8 mouse cellular contexts compared by ENCODE assay signal in genomic region chrX:163912791-163913190, GRCm38 (mm10). TPM values are rescaled to one million over a fixed set of nuclear protein-coding genes. Genes with fewer than 3 reads are reported as not detected.
DNase-seq lines count a peak whose midpoint lies in the region; ATAC-seq and TF ChIP-seq lines count a peak whose summit lies in the region.
"Had no signal": no experiment of that assay in that cellular context is flagged by ENCODE, and none has a peak within 500 bp of the region (broad histone marks: within the 10 kb centered on the region; RNA-seq: fewer than 3 reads in every experiment).

No protein-coding gene starts in this region.

- intact Hi-C loops in left cerebral cortex, adult 2 months (cut with DNase I), result loop anchor here (10.0 kb wide), 1 partner anchor 958 kb away; no protein-coding TSS in a partner anchor

- DNase-seq in left cerebral cortex, adult 2 months (ENCODE audit: extremely low spot score in 1 of 2, low spot score in 2 of 2), result no peak
- no peak for DNase-seq in left cerebral cortex, adult 11 months (ENCODE audit: low spot score)
- DNase-seq in T-cell, adult 2 months (ENCODE audit: low spot score), result peak; percentile 44
- DNase-seq in hindbrain, postnatal 0 days (ENCODE audit: low spot score), result peak; percentile 51
- DNase-seq in gastrocnemius, postnatal 10 days, result no peak
- DNase-seq in midbrain, embryonic 11.5 days (ENCODE audit: low spot score, missing footprints), result no peak

- peak; percentile 39 for TF ChIP-seq CTCF in left cerebral cortex, adult 2 months (IDR thresholded peaks at IDR 0.05)
- TF ChIP-seq CTCF in E14TG2a.4 (conservative IDR thresholded peaks at IDR 0.05; ENCODE audit: low read length), result peak; percentile 45
- peak; percentile 79 for TF ChIP-seq CTCF in hindbrain, postnatal 0 days (IDR thresholded peaks at IDR 0.05; ENCODE audit: low read depth)

- no peak overlapping the region for H3K4me3 ChIP-seq in left cerebral cortex, adult 2 months
- H3K4me3 ChIP-seq in E14TG2a.4 (replicated peaks; ENCODE audit: low read length), result no peak overlapping the region
- no peak overlapping the region for H3K4me3 ChIP-seq in hindbrain, postnatal 0 days (ENCODE audit: low read length)
- H3K4me3 ChIP-seq in midbrain, embryonic 11.5 days (ENCODE audit: low read depth, low read length), result no peak overlapping the region
- H3K4me3 ChIP-seq: limb, embryonic 15.5 days had no signal

- no peak overlapping the region for H3K9ac ChIP-seq in hindbrain, postnatal 0 days (replicated peaks; ENCODE audit: low read length)
- H3K9ac ChIP-seq in midbrain, embryonic 11.5 days (ENCODE audit: low read length), result no peak overlapping the region
- H3K9ac ChIP-seq: limb, embryonic 15.5 days had no signal

- H3K4me1 ChIP-seq in E14TG2a.4 (replicated peaks; ENCODE audit: low read depth, low read length), result 0 out of 2 replicates have a peak, but pooled peaks cover 5% of the 10 kb centered on the region
- no peaks in the 10 kb centered on the region for H3K4me1 ChIP-seq in hindbrain, postnatal 0 days (ENCODE audit: insufficient read depth, low read length)
- H3K4me1 ChIP-seq in midbrain, embryonic 11.5 days (ENCODE audit: control insufficient read depth, insufficient read depth, low read length), result no peaks in the 10 kb centered on the region
- H3K4me1 ChIP-seq: limb, embryonic 15.5 days had no signal

- H3K4me2 ChIP-seq in hindbrain, postnatal 0 days (ENCODE audit: low read depth, low read length), result no peak overlapping the region
- H3K4me2 ChIP-seq in midbrain, embryonic 11.5 days, result no peak overlapping the region
- H3K4me2 ChIP-seq: limb, embryonic 15.5 days had no signal

- H3K27ac ChIP-seq in left cerebral cortex, adult 2 months, result no peak overlapping the region
- no peak overlapping the region for H3K27ac ChIP-seq in hindbrain, postnatal 0 days
- H3K27ac ChIP-seq in midbrain, embryonic 11.5 days (ENCODE audit: low read depth, low read length), result no peak overlapping the region
- H3K27ac ChIP-seq: limb, embryonic 15.5 days had no signal

- H3K9me3 ChIP-seq in E14TG2a.4 (ENCODE audit: low read length), result no peaks in the 10 kb centered on the region
- H3K9me3 ChIP-seq in hindbrain, postnatal 0 days (ENCODE audit: low read length), result no peaks in the 10 kb centered on the region
- no peaks in the 10 kb centered on the region for H3K9me3 ChIP-seq in midbrain, embryonic 11.5 days (ENCODE audit: control insufficient read depth, low read length)
- H3K9me3 ChIP-seq: limb, embryonic 15.5 days had no signal

- 0 out of 2 replicates have a peak, but pooled peaks cover 7% of the 10 kb centered on the region for H3K36me3 ChIP-seq in E14TG2a.4 (ENCODE audit: insufficient read depth, low read length)
- H3K36me3 ChIP-seq in hindbrain, postnatal 0 days (ENCODE audit: insufficient read depth, low read length), result no peaks in the 10 kb centered on the region
- no peaks in the 10 kb centered on the region for H3K36me3 ChIP-seq in midbrain, embryonic 11.5 days (ENCODE audit: control insufficient read depth, insufficient read depth, low read length)
- H3K36me3 ChIP-seq: limb, embryonic 15.5 days had no signal

- H3K27me3 ChIP-seq in E14TG2a.4 (ENCODE audit: insufficient read depth, low read length), result no peaks in the 10 kb centered on the region
- H3K27me3 ChIP-seq in hindbrain, postnatal 0 days (ENCODE audit: insufficient read depth, low read length), result no peaks in the 10 kb centered on the region
- no peaks in the 10 kb centered on the region; the same call in 1 of the 2 replicates for H3K27me3 ChIP-seq in midbrain, embryonic 11.5 days (ENCODE audit: control insufficient read depth, insufficient read depth, low read length)

- ATAC-seq in hindbrain, postnatal 0 days, result no peak
- ATAC-seq in midbrain, embryonic 11.5 days (ENCODE audit: low FRiP score), result no peak

RNA-seq across cellular contexts. Expression of gene Ap1s2, which starts 4.0 kb away (rescaled TPM):
- 10 to 100 TPM; 30.3 to 39.9 TPM for total RNA-seq in left cerebral cortex, adult 2 months (2021)
- 45.7 and 58.4 TPM in 2 replicates for total RNA-seq in hindbrain, postnatal 0 days (2014; rRNA removed)
- 124 and 125 TPM in 2 replicates for polyA plus RNA-seq in hindbrain, postnatal 0 days (2015; fragmentation: Nextera tagmentation; extraction: Ambion mirVana)
- total RNA-seq in gastrocnemius, postnatal 10 days (2021), result 10 to 100 TPM; 23.0 to 26.0 TPM
- polyA plus RNA-seq in midbrain, embryonic 11.5 days (2014; fragmentation: Nextera tagmentation; extraction: Ambion mirVana), result 48.4 and 56.5 TPM in 2 replicates

RNA-seq across cellular contexts. Expression of gene Zrsr2, which starts 45.7 kb away (rescaled TPM):
- total RNA-seq in left cerebral cortex, adult 2 months (2021), result 10 to 100 TPM; 43.9 to 51.7 TPM
- 10.5 and 15.0 TPM in 2 replicates for total RNA-seq in hindbrain, postnatal 0 days (2014; rRNA removed)
- polyA plus RNA-seq in hindbrain, postnatal 0 days (2015; fragmentation: Nextera tagmentation; extraction: Ambion mirVana), result 87.9 and 99.3 TPM in 2 replicates
- 10 to 100 TPM; 17.6 to 18.0 TPM for total RNA-seq in gastrocnemius, postnatal 10 days (2021)
- polyA plus RNA-seq in midbrain, embryonic 11.5 days (2014; fragmentation: Nextera tagmentation; extraction: Ambion mirVana), result 51.1 and 54.7 TPM in 2 replicates

Comparison
In these comparisons a context has a peak if more than half of its experiments do, and no peak if none do; other contexts are left out.
1. DNase-seq: peak in T-cell, adult 2 months (single experiment) and hindbrain, postnatal 0 days (single experiment); none in left cerebral cortex, adult 2 months (0 of 2), left cerebral cortex, adult 11 months (single experiment), gastrocnemius, postnatal 10 days (single experiment) and midbrain, embryonic 11.5 days (single experiment).
2. Peak in every context shown above with its lines, with median percentiles within 50 percentile points of each other: CTCF ChIP-seq.